Mouse (Mus musculus) neural tube, embryonic 11.5 days (tissue): ENCODE data around the gene Agbl4. TPM values are rescaled to one million over a fixed set of nuclear protein-coding genes. Genes with fewer than 3 reads are reported as not detected.

Experiments used
- ATAC-seq: fragments of 200-750 bp; cut with Nextera tagmentation; 2 replicates; pipeline ENCODE4 v1.8.0; 2017; ENCODE audit warnings: moderate number of reproducible peaks, mild to moderate bottlenecking, moderate TSS enrichment, moderate library complexity; ENCODE audit not compliant: insufficient read depth, low FRiP score, low TSS enrichment
- DNase-seq: peaks from one replicate; pipeline ENCODE4 v3.0.0-alpha.2; 2015; ENCODE audit warnings: low spot score
- H3K27ac ChIP-seq: fragments of 300-500 bp; sonication (generic); 2 replicates; pipeline ENCODE4 v1.5.1; 2014; ENCODE audit warnings: low read depth, mild to moderate bottlenecking, low read length
- H3K27me3 ChIP-seq: fragments of 300-500 bp; sonication (generic); 2 replicates; pipeline ENCODE4 v1.6.1; 2014; ENCODE audit warnings: mild to moderate bottlenecking, low read length, mixed read lengths; ENCODE audit not compliant: control insufficient read depth, insufficient read depth
- H3K36me3 ChIP-seq: fragments of 300-500 bp; sonication (generic); 2 replicates; pipeline ENCODE4 v1.6.1; 2014; ENCODE audit warnings: mild to moderate bottlenecking, low read length, moderate library complexity, mixed read lengths; ENCODE audit not compliant: control insufficient read depth, insufficient read depth
- H3K4me1 ChIP-seq: fragments of 300-500 bp; sonication (generic); 2 replicates; pipeline ENCODE4 v1.6.1; 2014; ENCODE audit warnings: low read length, mixed read lengths; ENCODE audit not compliant: control insufficient read depth, insufficient read depth
- H3K4me2 ChIP-seq: fragments of 300-500 bp; sonication (generic); 2 replicates; pipeline ENCODE4 v1.6.1; 2014; ENCODE audit warnings: low read depth, mild to moderate bottlenecking, moderate library complexity
- H3K4me3 ChIP-seq: fragments of 300-500 bp; sonication (generic); 2 replicates; pipeline ENCODE4 v1.5.1; 2014; ENCODE audit warnings: low read depth, low read length
- H3K9ac ChIP-seq: fragments of 300-500 bp; sonication (generic); 2 replicates; pipeline ENCODE4 v1.6.1; 2014; ENCODE audit warnings: mild to moderate bottlenecking, low read length
- H3K9me3 ChIP-seq: fragments of 300-500 bp; sonication (generic); 2 replicates; pipeline ENCODE4 v1.6.1; 2016; ENCODE audit warnings: low read length; ENCODE audit not compliant: control insufficient read depth
- WGBS: fragments of 180-500 bp; shearing (Covaris S2); extraction: QIAGEN DNeasy Blood & Tissue Kit; methylation state at CpG from one replicate; pipeline ENCODE4 v1.1.7; 2014; 5-methylcytosine and 5-hydroxymethylcytosine counted together
- polyA plus RNA-seq: library from polyadenylated mRNA; unstranded; fragments of >200 nt; fragmentation: Nextera tagmentation; extraction: Ambion mirVana; gene quantifications from 2 replicates; pipeline ENCODE4 v1.2.1, GENCODE M21; 2014

Gene Agbl4
- polyA plus RNA-seq, 1 experiment from 2014 or later: 1.1 TPM

- Histone ChIP-seq H3K4me1 (no peaks in the 10 kb centered on the region), H3K27me3 (no peaks in the 10 kb centered on the region), H3K9me3 (no peaks in the 10 kb centered on the region), H3K4me2 (no peak overlapping the region), H3K36me3 (no peaks in the 10 kb centered on the region), H3K4me3 (no peak overlapping the region), H3K9ac (no peak overlapping the region), H3K27ac (no peak overlapping the region)
- ATAC-seq (peak; percentile 38; the same call in 1 of the 2 replicates), DNase-seq (no peak)
- 69% methylated on average over 5 of the region's 5 CpGs for WGBS
These were observed 1293.6 kb downstream of the Agbl4 start for GRCm38 (mm10) chr4:111691057-111691543.

- Histone ChIP-seq H3K4me1 (no peaks in the 10 kb centered on the region), H3K36me3 (no peaks in the 10 kb centered on the region), H3K9ac (no peak overlapping the region), H3K4me3 (no peak overlapping the region), H3K27ac (no peak overlapping the region), H3K27me3 (no peaks in the 10 kb centered on the region), H3K9me3 (no peaks in the 10 kb centered on the region), H3K4me2 (no peak overlapping the region)
- DNase-seq: no peak
- no peak for ATAC-seq
- WGBS: 83% methylated on average over 1 of the region's 1 CpGs
These were observed 1303.9 kb downstream of the Agbl4 start for GRCm38 (mm10) chr4:111701381-111701780.

- no peaks in the 10 kb centered on the region for H3K9me3 ChIP-seq
- DNase-seq: no peak
- 69% methylated on average over 2 of the region's 2 CpGs for WGBS
- no peaks in the 10 kb centered on the region for H3K36me3 ChIP-seq
- no peaks in the 10 kb centered on the region for H3K27me3 ChIP-seq
- no peak overlapping the region for H3K27ac ChIP-seq
- ATAC-seq: no peak
- no peak overlapping the region for H3K4me2 ChIP-seq
- no peak overlapping the region for H3K9ac ChIP-seq
- no peaks in the 10 kb centered on the region for H3K4me1 ChIP-seq
- H3K4me3 ChIP-seq: no peak overlapping the region
These were observed 1306.7 kb downstream of the Agbl4 start for GRCm38 (mm10) chr4:111704126-111704525.

- no peaks in the 10 kb centered on the region for H3K27me3 ChIP-seq
- H3K4me2 ChIP-seq: no peak overlapping the region
- no peak overlapping the region for H3K9ac ChIP-seq
- no peaks in the 10 kb centered on the region for H3K9me3 ChIP-seq
- WGBS: 78% methylated on average over 3 of the region's 3 CpGs
- H3K36me3 ChIP-seq: no peaks in the 10 kb centered on the region
- no peak overlapping the region for H3K27ac ChIP-seq
- no peak overlapping the region for H3K4me3 ChIP-seq
- DNase-seq: no peak
- ATAC-seq: no peak
- no peaks in the 10 kb centered on the region for H3K4me1 ChIP-seq
These were observed 1307.5 kb downstream of the Agbl4 start for GRCm38 (mm10) chr4:111704975-111705374.

Other genes with a start within 250 kb of the Agbl4 start
- gene Elavl4, start 45.8 kb upstream of the Agbl4 start, polyA plus RNA-seq: 317 and 378 TPM in 2 replicates